Mouse (Mus musculus): ENCODE measurements around the gene Slc35g3.

The Slc35g3 gene

GRCm38 (mm10) chr11:69761868-69762267, at the start of gene Slc35g3:
Gene Slc35g3 (minus strand): TSS chr11:69761968.
- DNase-seq: no peak

GRCm38 (mm10) chr11:69810280-69810679, 48.5 kb upstream of the Slc35g3 start:
- no peak for DNase-seq

- no peak for DNase-seq
Measured at GRCm38 (mm10) chr11:69807641-69808040, 45.9 kb upstream of the Slc35g3 start.

- DNase-seq: no peak
Measured at GRCm38 (mm10) chr11:69806378-69806777, 44.6 kb upstream of the Slc35g3 start.

GRCm38 (mm10) chr11:69804972-69805909, 43.5 kb upstream of the Slc35g3 start, which contains the start of gene Tmem102:
Gene Tmem102 (minus strand): TSS chr11:69805624.
- DNase-seq: no peak

- DNase-seq: no peak
Measured at GRCm38 (mm10) chr11:69804652-69804940, 42.8 kb upstream of the Slc35g3 start.

GRCm38 (mm10) chr11:69803786-69804651, 42.3 kb upstream of the Slc35g3 start:
- DNase-seq: peak; percentile 84

- no peak for DNase-seq
Measured at GRCm38 (mm10) chr11:69803328-69803727, 41.6 kb upstream of the Slc35g3 start.

GRCm38 (mm10) chr11:69802648-69803105, 40.9 kb upstream of the Slc35g3 start:
- peak; percentile 84 for DNase-seq

- no peak for DNase-seq
Measured at GRCm38 (mm10) chr11:69801379-69801977, 39.7 kb upstream of the Slc35g3 start, which contains the start of gene Fgf11. Gene Fgf11 (minus strand): TSS chr11:69801857.

GRCm38 (mm10) chr11:69800392-69801197, 38.8 kb upstream of the Slc35g3 start:
- DNase-seq: no peak

- no peak for DNase-seq
Measured at GRCm38 (mm10) chr11:69800138-69800391, 38.3 kb upstream of the Slc35g3 start.

- no peak for DNase-seq
Measured at GRCm38 (mm10) chr11:69799394-69800137, 37.8 kb upstream of the Slc35g3 start.

GRCm38 (mm10) chr11:69797924-69798323, 36.2 kb upstream of the Slc35g3 start:
- no peak for DNase-seq

GRCm38 (mm10) chr11:69795983-69796435, 34.2 kb upstream of the Slc35g3 start:
- no peak for DNase-seq

- DNase-seq: peak; percentile 91
Measured at GRCm38 (mm10) chr11:69795168-69795982, 33.6 kb upstream of the Slc35g3 start, which contains the start of gene Chrnb1. Gene Chrnb1 (minus strand): TSS chr11:69795943.

- no peak for DNase-seq
Measured at GRCm38 (mm10) chr11:69793429-69793828, 31.7 kb upstream of the Slc35g3 start.

GRCm38 (mm10) chr11:69791420-69791819, 29.7 kb upstream of the Slc35g3 start:
- no peak for DNase-seq

GRCm38 (mm10) chr11:69789431-69789830, 27.7 kb upstream of the Slc35g3 start:
- no peak for DNase-seq

GRCm38 (mm10) chr11:69787306-69787705, 25.5 kb upstream of the Slc35g3 start:
- no peak for DNase-seq

Measured in thymus, postnatal 25 days (tissue).